Mouse (Mus musculus) liver, embryonic 16.5 days (tissue): Measurements from ENCODE around the gene Gm42421. TPM values are rescaled to one million over a fixed set of nuclear protein-coding genes. Genes with fewer than 3 reads are reported as not detected.

ENCODE experiments used
- ATAC-seq: fragments of 200-750 bp; cut with Nextera tagmentation; 2 replicates; pipeline ENCODE4 v1.8.0; 2017; ENCODE audit warnings: low read depth, mild to moderate bottlenecking, moderate number of reproducible peaks, moderate library complexity
- H3K27ac ChIP-seq: fragments of 300-500 bp; sonication (generic); 2 replicates; pipeline ENCODE4 v1.5.1; 2014; ENCODE audit warnings: mild to moderate bottlenecking, low read length
- H3K27me3 ChIP-seq: fragments of 300-500 bp; sonication (generic); 2 replicates; pipeline ENCODE4 v1.6.1; 2014; ENCODE audit warnings: low read depth, low read length, mixed read lengths; ENCODE audit not compliant: control insufficient read depth, insufficient read depth
- H3K36me3 ChIP-seq: fragments of 300-500 bp; sonication (generic); 2 replicates; pipeline ENCODE4 v1.6.1; 2014; ENCODE audit warnings: mild to moderate bottlenecking; ENCODE audit not compliant: control insufficient read depth, insufficient read depth
- H3K4me1 ChIP-seq: fragments of 300-500 bp; sonication (generic); 2 replicates; pipeline ENCODE4 v1.6.1; 2014; ENCODE audit warnings: low read depth, low read length, mixed read lengths; ENCODE audit not compliant: control insufficient read depth
- H3K4me2 ChIP-seq: fragments of 300-500 bp; sonication (generic); 2 replicates; pipeline ENCODE4 v1.6.1; 2014; ENCODE audit warnings: low read depth, low read length, mixed read lengths
- H3K4me3 ChIP-seq: fragments of 300-500 bp; sonication (generic); 2 replicates; pipeline ENCODE4 v1.5.1; 2014; ENCODE audit warnings: low read depth, mild to moderate bottlenecking, low read length
- H3K9ac ChIP-seq: fragments of 300-500 bp; sonication (generic); 2 replicates; pipeline ENCODE4 v1.6.1; 2014; ENCODE audit warnings: low read depth, low read length
- H3K9me3 ChIP-seq: fragments of 300-500 bp; sonication (generic); replicated peaks from 2 replicates; pipeline ENCODE4 v1.6.1; 2016; ENCODE audit warnings: low read length; ENCODE audit not compliant: control insufficient read depth
- WGBS: fragments of 180-500 bp; shearing (Covaris S2); extraction: QIAGEN DNeasy Blood & Tissue Kit; methylation state at CpG from one replicate; pipeline ENCODE4 v1.1.7; 2014; ENCODE audit not compliant: insufficient replicate concordance; 5-methylcytosine and 5-hydroxymethylcytosine counted together
- polyA plus RNA-seq: library from polyadenylated mRNA; unstranded; fragments of >200 nt; fragmentation: Nextera tagmentation; extraction: Ambion mirVana; gene quantifications from 2 replicates; pipeline ENCODE4 v1.2.1, GENCODE M21; 2015

Gm42421 gene
- polyA plus RNA-seq, 1 experiment from 2014 or later, result 0.13 TPM

DNA sequence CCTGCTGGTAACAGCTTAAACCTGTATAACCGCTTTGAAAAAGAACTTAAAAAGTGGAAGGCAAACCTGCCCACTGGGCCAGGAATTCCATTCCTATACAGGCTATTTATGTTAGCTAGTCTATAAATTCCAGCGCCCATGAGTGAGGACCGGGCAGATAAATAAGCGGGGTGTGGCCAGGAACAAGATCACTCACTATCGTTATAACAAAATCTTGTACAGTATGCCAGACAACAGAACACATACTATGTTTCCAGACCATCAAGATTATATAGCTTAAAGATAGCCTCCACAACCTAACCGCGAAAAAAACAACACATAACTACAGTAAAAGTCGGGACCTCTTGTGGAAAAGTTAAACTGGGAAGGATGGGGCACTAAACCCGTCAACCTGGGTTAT is 19.0 kb upstream of the Gm42421 start:
- under 1% methylated on average over 9 of the region's 9 CpGs for WGBS
- no peaks in the 10 kb centered on the region for H3K9me3 ChIP-seq
- peaks cover 25% of the 10 kb centered on the region for H3K4me1 ChIP-seq
- H3K36me3 ChIP-seq, result peaks cover 21% of the 10 kb centered on the region
- H3K4me2 ChIP-seq, result peak overlapping the region; percentile 90
- peak overlapping the region; percentile 72 for H3K4me3 ChIP-seq
- H3K9ac ChIP-seq, result peak overlapping the region; percentile 79
- no peaks in the 10 kb centered on the region for H3K27me3 ChIP-seq
- peak; percentile 33 for ATAC-seq
- H3K27ac ChIP-seq, result peak overlapping the region; percentile 97

DNA sequence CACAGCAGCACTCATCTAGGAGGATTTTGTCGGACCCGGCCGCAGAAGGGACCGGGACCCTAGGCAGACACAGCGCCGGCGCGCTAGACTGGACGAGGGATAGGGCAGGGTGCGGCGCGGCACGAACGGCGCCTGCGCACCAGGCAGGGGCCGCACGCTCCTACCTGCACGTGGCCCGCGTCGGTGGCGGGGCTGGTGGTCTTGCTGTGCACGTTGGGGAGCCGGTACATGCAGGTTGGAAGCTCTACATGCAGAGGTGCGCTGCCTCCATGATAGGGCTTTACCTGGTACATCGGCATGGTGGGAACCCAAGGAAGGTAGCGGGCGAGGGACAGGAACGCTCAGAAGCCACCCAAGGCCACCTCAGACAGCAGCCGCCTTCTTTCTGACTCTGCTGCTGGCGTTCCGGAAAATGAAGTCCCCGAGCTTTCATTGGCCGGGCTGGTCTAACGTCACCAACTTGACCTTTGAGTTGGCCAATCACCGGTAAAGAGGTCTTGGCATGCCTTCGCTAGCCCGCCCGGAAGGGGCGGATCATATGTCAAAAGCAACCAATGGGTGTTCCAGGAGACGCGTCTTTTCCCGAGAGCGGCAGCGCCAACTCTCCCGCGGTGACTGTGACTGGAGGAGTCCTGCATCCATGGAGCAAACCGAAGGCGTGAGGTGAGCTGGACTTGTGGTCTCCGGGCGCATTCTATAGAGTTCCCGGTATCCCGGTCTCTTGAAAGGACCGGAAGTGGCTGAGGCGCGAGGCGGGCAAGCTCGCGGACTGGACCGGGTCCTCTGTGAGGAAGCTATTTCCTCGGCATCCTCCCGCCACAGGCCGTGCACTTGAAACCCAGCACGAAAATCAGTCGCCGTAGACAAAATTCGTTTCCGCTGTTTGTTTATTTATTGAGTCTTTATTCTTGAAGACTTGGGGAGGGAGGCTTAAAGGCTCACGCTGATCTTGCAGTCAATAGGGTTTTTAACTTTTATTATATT is 18.3 kb upstream of the Gm42421 start, which contains the start of the genes Aimp2 and Pms2:
Gene Aimp2 (minus strand): TSS at position 431 of the 984 bp plus-strand sequence.
Gene Pms2 (plus strand): TSS at position 548 of the 984 bp plus-strand sequence.
- H3K4me2 ChIP-seq, result peak within 1 kb of the TSS; percentile 90
- peak within 1 kb of the TSS; percentile 79 for H3K9ac ChIP-seq
- peaks cover 16% of the 10 kb centered on the region for H3K36me3 ChIP-seq
- ATAC-seq, result peak; percentile 95
- peak within 1 kb of the TSS; percentile 72 for H3K4me3 ChIP-seq
- peaks cover 25% of the 10 kb centered on the region for H3K4me1 ChIP-seq
- H3K9me3 ChIP-seq, result no peaks in the 10 kb centered on the region
- under 1% methylated on average over 70 of the region's 70 CpGs for WGBS
- peak within 1 kb of the TSS; percentile 97 for H3K27ac ChIP-seq
- H3K27me3 ChIP-seq, result no peaks in the 10 kb centered on the region

DNA sequence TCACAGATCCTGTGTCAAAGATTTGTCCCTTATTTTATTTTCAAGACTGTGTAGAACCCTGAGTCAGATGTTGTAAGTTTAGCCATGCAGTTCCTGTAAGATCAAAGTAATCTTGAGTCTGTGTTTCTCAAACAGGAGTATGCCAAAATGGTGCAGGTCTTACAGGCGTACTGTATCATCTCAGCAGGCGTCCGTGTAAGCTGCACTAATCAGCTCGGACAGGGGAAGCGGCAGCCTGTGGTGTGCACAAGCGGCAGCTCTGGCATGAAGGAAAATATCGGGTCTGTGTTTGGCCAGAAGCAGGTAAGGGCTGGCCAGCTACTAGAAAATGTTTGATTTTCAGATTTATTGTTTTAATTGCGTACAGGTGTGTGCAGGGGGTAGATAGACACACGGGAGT is 11.8 kb upstream of the Gm42421 start:
- Histone ChIP-seq H3K4me1 (peaks cover 1% of the 10 kb centered on the region; the same call in 1 of the 2 replicates), H3K4me2 (no peak overlapping the region), H3K9ac (no peak overlapping the region)

DNA sequence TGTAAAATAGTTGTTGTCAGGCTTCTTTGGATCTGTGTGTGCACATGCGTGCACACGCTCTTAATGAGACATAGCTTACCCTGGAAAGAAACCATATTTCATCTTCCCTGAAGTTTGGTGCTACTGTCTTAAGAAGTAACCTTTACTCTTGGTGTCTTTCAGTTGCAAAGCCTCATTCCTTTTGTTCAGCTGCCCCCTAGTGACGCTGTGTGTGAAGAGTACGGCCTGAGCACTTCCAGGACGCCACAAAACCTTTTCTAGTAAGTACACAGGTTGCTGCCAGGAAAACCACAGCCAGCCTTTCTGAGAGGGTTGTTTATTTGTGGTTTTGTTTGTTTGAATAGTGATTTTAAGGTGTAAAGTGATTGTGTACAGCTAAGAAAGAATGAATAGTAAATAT is 10.6 kb upstream of the Gm42421 start:
- Histone ChIP-seq H3K4me3 (no peak overlapping the region), H3K9me3 (no peaks in the 10 kb centered on the region), H3K36me3 (peaks cover 43% of the 10 kb centered on the region), H3K27me3 (no peaks in the 10 kb centered on the region), H3K27ac (no peak overlapping the region), H3K4me2 (no peak overlapping the region), H3K9ac (no peak overlapping the region), H3K4me1 (no peaks in the 10 kb centered on the region)
- ATAC-seq, result no peak
- WGBS, result 55% methylated on average over 5 of the region's 5 CpGs

More for the DNA sequence above, 11.8 kb upstream of the Gm42421 start:
- no peaks in the 10 kb centered on the region for H3K9me3 ChIP-seq
- 88% methylated on average over 9 of the region's 9 CpGs for WGBS
- H3K27me3 ChIP-seq, result no peaks in the 10 kb centered on the region
- H3K36me3 ChIP-seq, result peaks cover 39% of the 10 kb centered on the region
- ATAC-seq, result no peak
- no peak overlapping the region for H3K27ac ChIP-seq
- no peak overlapping the region for H3K4me3 ChIP-seq

DNA sequence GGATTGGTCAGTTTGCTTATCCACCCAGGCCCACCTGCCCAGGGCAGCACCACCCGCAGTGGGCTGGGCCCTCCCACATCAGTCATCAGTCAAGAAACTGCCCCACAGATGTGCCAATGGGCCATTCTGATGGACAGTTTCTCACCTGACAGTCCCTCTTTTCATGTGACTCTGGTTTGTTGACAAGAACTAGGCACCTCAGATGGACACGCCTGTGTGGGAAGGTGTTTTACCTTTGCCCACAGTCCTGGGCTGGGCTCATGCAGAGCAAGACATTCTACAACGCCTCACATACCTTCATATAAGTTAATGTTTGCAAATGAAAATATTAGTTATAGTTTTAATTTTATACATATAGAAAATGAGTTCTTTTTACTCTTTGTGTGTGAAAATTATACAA is 9.9 kb upstream of the Gm42421 start:
- WGBS, result 89% methylated on average over 3 of the region's 3 CpGs
- no peaks in the 10 kb centered on the region for H3K9me3 ChIP-seq

DNA sequence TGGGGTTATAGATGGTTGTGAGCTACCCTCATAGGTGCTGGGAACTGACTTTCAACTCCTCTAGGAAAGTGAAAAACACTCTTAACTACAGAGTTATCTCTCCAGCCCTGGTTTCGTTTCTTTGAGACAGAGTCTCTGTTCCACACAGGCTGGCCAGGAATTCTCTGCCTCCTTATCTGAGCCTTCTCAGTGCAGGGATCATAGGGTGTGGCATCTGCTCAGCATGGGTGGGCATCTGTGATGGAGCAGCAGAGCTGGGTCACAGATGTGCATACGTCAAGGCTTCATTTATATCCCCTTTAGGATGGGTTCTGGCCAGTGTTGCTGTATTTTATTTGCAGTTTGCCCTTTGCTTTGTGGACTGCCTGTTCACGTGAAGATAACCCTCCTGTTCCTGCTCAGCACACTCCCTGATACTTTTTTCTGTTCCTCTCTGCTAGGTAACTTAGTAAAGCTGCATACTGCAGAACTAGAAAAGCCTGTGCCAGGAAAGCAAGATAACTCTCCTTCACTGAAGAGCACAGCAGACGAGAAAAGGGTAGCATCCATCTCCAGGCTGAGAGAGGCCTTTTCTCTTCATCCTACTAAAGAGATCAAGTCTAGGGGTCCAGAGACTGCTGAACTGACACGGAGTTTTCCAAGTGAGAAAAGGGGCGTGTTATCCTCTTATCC is 3.1 kb upstream of the Gm42421 start:
- H3K4me1 ChIP-seq, result peaks cover 19% of the 10 kb centered on the region
- H3K36me3 ChIP-seq, result peaks cover 34% of the 10 kb centered on the region
- H3K4me3 ChIP-seq, result no peak overlapping the region
- peak overlapping the region; percentile 51 for H3K4me2 ChIP-seq
- H3K27ac ChIP-seq, result peak overlapping the region; percentile 85
- WGBS, result 46% methylated on average over 6 of the region's 6 CpGs
- ATAC-seq, result peak; percentile 100
- peak overlapping the region; percentile 8; the same call in 1 of the 2 replicates for H3K9ac ChIP-seq
- H3K9me3 ChIP-seq, result no peaks in the 10 kb centered on the region
- no peaks in the 10 kb centered on the region for H3K27me3 ChIP-seq

More for the DNA sequence above, 9.9 kb upstream of the Gm42421 start:
- no peak for ATAC-seq
- no peak overlapping the region for H3K4me2 ChIP-seq
- no peaks in the 10 kb centered on the region for H3K27me3 ChIP-seq
- H3K4me3 ChIP-seq, result no peak overlapping the region
- H3K9ac ChIP-seq, result no peak overlapping the region
- no peak overlapping the region for H3K27ac ChIP-seq
- H3K36me3 ChIP-seq, result peaks cover 46% of the 10 kb centered on the region
- no peaks in the 10 kb centered on the region for H3K4me1 ChIP-seq

DNA sequence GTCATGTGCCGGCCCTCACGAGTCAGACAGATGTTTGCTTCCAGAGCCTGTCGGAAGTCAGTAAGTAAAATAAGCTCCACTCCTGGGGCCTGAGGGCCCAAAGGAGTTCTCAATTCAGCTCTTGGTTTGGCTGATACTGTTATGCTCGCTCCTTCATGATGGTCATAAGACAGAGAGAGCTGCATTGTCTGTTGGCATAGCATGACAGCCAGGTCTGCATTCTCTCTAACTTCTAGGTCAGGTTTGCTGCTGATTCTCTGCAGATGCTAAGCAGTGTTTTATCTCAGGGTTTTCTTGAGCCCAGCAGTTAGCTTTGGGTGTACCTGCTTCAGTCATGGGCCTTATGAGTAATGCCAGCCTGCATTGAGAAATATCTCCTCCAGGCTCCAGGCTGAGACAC is 1.3 kb downstream of the Gm42421 start:
- ATAC-seq, result no peak
- H3K36me3 ChIP-seq, result peaks cover 28% of the 10 kb centered on the region
- WGBS, result 90% methylated on average over 4 of the region's 4 CpGs

DNA sequence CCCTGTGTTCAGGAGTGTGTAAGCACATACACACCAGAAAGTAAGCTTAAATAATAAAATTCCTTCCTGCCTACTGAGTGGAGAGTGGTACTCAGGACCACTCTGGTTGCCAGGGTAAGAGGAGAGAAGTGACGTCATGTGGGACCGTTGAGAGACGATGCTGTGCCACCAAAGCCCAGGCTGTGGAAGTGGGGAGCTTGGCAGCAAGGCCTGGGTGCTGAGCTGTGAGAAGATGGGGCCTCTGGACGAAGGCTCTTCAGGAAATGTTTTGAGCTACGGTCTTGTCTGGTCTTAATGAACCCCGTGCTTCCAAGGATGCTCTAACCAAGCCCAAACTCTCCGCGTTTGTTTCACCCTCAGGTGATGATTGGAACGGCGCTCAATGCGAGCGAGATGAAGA is 2.7 kb downstream of the Gm42421 start:
- H3K9ac ChIP-seq, result no peak overlapping the region
- no peak overlapping the region for H3K4me3 ChIP-seq
- peaks cover 28% of the 10 kb centered on the region for H3K36me3 ChIP-seq
- H3K9me3 ChIP-seq, result no peaks in the 10 kb centered on the region
- WGBS, result 87% methylated on average over 12 of the region's 12 CpGs
- H3K4me1 ChIP-seq, result peaks cover under 1% of the 10 kb centered on the region; the same call in 1 of the 2 replicates
- ATAC-seq, result no peak
- H3K4me2 ChIP-seq, result no peak overlapping the region
- H3K27ac ChIP-seq, result no peak overlapping the region
- H3K27me3 ChIP-seq, result no peaks in the 10 kb centered on the region

More for the DNA sequence above, 1.3 kb downstream of the Gm42421 start:
- Histone ChIP-seq H3K9me3 (no peaks in the 10 kb centered on the region), H3K9ac (no peak overlapping the region), H3K27ac (no peak overlapping the region), H3K4me3 (no peak overlapping the region), H3K27me3 (no peaks in the 10 kb centered on the region), H3K4me1 (peaks cover 14% of the 10 kb centered on the region), H3K4me2 (no peak overlapping the region)
